Mouse (Mus musculus) WW6 (cell line): ENCODE measurements around the gene Dkk1.
"Not testable (repeated sequence)": the region's sequence is repeated elsewhere in the genome, so short reads cannot be mapped to it uniquely, and the experiment has no call there.

Experiments used
- DNase-seq: peaks from one replicate; pipeline ENCODE4 v3.0.0-alpha.2; 2013; ENCODE audit warnings: low read depth, low spot score

Gene Dkk1

GRCm38 (mm10) chr19:30549044-30549853, at the start of gene Dkk1:
Gene Dkk1 (minus strand): TSS chr19:30549665.
- no peak for DNase-seq

- no peak for DNase-seq
Observed at GRCm38 (mm10) chr19:30586366-30586765, 36.9 kb upstream of the Dkk1 start.

DNA sequence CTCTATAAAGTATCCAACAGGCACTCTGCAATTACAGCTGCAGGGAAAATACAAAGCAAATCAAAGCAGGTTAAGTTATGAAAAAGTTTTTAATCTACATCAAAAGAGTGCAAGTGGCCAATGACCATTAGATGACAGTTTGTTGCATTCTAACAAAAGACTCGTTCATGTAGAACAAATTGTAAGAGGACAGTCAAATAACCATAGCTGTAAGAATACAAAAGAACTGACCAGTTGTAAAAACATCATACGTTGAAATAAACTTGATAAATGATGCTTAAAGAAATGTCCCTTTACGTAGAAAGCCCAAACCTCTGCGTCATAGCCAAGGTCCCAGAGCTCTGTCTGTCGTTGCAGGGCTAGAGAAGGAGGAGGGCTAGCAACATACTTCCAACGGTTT, 15.1 kb upstream of the Dkk1 start:
- no peak for DNase-seq

GRCm38 (mm10) chr19:30563876-30564275, 14.4 kb upstream of the Dkk1 start:
- no peak for DNase-seq

DNA sequence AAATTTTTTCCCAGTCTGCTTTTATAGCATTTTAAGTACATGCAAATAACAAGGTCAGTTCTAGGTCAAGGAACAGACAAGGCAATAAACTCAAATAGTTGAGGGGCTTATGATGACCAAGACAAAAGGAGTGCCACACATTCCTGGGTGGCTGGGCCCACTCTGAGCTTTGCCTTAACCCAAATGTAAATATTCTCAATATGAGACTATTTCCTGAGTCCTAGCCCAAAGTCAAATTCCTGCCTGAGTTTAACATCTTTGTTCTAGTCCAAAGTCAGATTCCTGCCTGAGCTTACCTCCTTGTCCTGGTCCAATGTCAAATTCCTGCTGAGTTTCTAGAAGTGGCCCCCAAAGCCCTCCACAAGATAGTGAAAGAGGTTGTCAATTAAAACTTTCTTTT, 8.6 kb upstream of the Dkk1 start:
- no peak for DNase-seq

- no peak for DNase-seq
Observed at GRCm38 (mm10) chr19:30554467-30554881, 5.0 kb upstream of the Dkk1 start.

- no peak for DNase-seq
Observed at GRCm38 (mm10) chr19:30553740-30554139, 4.3 kb upstream of the Dkk1 start.

DNA sequence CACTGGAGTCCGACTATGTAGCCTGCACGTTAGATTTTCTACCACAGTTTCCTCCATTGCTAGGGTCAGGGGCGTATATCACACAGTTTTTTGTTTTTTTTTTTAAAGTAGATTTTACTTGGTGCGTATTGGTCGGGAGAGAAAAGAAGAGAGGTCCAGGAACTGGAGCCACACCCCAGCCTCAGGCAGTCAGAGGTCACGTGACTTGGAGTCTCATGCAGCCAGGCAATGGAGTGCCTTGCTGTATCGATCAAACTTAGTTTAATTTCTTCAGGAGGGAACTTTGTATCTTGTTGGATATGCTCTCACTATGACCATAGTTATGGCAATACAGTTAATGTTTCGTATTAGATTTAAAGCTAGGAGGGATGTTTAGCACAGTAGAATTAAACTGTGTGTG, 2.8 kb upstream of the Dkk1 start:
- DNase-seq, result no peak

GRCm38 (mm10) chr19:30549854-30550647, 586 bp upstream of the Dkk1 start:
- DNase-seq, result no peak

DNA sequence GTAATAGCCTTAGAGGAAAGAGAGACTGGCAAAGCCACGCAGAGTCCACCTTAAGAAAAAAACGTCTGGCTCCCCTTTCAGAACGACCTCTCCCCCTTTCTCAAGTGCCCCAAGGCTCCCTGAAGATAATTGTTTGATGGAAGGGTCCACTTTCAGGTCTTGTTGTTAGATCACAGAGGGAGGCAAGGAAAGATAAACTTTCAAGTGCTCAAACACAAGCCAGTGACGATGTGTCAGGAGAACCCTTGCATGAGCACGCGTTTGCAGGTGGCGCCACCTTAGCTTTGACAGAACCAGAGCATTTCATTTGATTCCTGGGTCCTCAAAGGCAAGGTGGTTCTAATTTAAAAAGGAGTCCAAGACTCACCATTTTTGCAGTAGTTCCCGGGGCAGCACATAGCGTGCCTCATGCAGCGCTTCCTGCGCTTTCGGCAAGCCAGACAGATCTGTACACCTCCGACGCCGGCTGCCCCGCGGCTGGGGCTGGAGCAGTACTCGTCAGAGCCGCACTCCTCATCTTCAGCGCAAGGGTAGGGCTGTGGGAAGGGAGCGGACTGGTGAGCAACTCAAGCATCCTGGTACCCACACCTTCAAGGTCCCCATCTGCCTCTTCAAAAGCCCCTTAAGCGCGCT, 938 bp downstream of the Dkk1 start:
- no peak for DNase-seq

GRCm38 (mm10) chr19:30539365-30539941, 10.0 kb downstream of the Dkk1 start:
- DNase-seq, result not testable (repeated sequence)

GRCm38 (mm10) chr19:30516771-30517170, 32.7 kb downstream of the Dkk1 start:
- no peak for DNase-seq

DNA sequence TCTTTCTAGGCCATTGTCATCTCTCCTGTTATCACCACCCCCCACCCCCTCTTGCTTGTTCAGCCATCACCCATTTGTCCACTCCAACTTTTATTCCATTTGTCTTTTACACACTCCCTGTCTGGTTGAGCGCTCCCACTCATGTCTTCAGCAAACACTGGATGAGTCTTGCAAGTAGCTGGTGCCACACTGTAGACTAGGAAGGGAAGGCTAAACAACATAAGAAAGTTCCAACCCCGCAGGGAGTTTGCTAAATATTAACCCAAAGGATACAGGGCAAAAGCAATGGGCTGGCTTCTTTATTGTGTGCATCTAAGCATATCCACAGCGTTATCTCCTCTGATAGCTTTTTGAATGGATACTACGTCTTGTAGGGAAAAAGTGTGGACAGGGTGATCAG, 39.0 kb downstream of the Dkk1 start:
- DNase-seq, result no peak

- peak; percentile 31 for DNase-seq
Observed at GRCm38 (mm10) chr19:30505497-30505896, 44.0 kb downstream of the Dkk1 start.
